Comparison of ENCODE assay signal across 8 mouse cellular contexts in the genomic region with DNA sequence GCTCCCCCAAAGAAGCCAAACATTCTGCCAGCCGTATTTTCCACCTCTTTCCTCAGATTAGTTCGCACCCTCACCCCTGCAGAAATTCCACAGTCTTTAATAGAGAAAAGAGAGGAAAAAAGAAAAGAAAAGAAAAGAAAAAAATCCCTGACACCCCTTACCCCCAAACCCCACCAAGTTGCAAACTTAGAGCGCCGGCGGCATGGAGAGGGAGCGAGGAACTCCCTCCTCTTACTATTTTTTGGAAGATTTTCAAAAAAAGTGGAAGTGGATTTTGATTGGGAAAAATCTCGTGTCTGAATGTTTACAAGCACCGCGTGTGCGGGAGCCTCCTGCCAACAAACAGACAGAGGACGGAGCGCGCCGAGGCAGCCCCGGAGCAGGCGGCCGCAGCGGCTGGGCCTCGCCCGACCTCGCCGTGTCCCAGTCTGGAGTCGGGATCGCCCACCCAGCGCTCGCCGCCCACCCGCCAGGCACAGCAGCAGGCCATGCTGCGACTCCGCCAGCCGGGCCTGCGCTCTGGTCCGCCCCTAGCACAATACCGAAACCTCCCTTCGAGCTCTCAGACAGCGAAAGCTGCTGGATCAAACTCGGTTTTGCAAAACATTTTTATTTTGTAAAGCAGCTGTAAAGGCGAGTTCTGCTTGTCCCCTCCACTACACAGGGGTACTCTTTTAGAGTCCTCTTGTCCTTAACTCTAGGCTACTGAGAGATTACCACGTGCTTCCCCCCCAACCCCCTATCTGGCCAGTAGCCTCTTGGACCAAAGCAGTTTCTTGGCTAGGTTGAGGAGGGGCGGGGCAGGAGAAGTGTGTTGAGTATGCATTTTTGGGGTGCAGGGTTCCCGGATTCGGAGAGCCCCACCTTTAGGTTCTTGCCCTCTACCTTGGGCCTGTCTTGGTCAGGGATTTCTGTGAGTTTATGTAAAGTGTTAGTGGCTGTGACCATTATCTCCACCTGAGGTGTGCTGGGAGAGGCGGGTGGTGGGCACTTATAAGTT. TPM values are rescaled to one million over a fixed set of nuclear protein-coding genes. Genes with fewer than 3 reads are reported as not detected.
DNase-seq lines count a peak whose midpoint lies in the region; ATAC-seq lines count a peak whose summit lies in the region.
"Had no signal": no experiment of that assay in that cellular context is flagged by ENCODE, and none has a peak within 500 bp of the region (broad histone marks: within the 10 kb centered on the region; RNA-seq: fewer than 3 reads in every experiment).

No protein-coding gene starts in this region.

- H3K36me3 ChIP-seq in embryonic facial prominence, embryonic 15.5 days, result no peaks in the 10 kb centered on the region
- no peaks in the 10 kb centered on the region for H3K36me3 ChIP-seq in limb, embryonic 12.5 days
- H3K36me3 ChIP-seq in midbrain, embryonic 13.5 days, result no peaks in the 10 kb centered on the region
- no peaks in the 10 kb centered on the region for H3K36me3 ChIP-seq in stomach, embryonic 14.5 days (ENCODE audit: control insufficient read depth, insufficient read depth, low read length)

- DNase-seq in CD4-positive helper T cell, adult 2 months (ENCODE audit: low read depth, low spot score), result peak; percentile 3
- DNase-seq in ES-CJ7 (ENCODE audit: low read depth, low spot score), result peak; percentile 60
- peak; percentile 53 for DNase-seq in heart, postnatal 4 days

- no peaks in the 10 kb centered on the region for H3K9me3 ChIP-seq in embryonic facial prominence, embryonic 15.5 days (replicated peaks)
- H3K9me3 ChIP-seq in limb, embryonic 12.5 days, result no peaks in the 10 kb centered on the region
- no peaks in the 10 kb centered on the region for H3K9me3 ChIP-seq in midbrain, embryonic 13.5 days
- no peaks in the 10 kb centered on the region for H3K9me3 ChIP-seq in stomach, embryonic 14.5 days (ENCODE audit: control insufficient read depth, low read depth, low read length)

- H3K27ac ChIP-seq in embryonic facial prominence, embryonic 15.5 days (replicated peaks), result peak overlapping the region; percentile 98
- H3K27ac ChIP-seq in limb, embryonic 12.5 days, result peak overlapping the region; percentile 98
- H3K27ac ChIP-seq in midbrain, embryonic 13.5 days, result peak overlapping the region; percentile 97
- peak overlapping the region; percentile 96 for H3K27ac ChIP-seq in stomach, embryonic 14.5 days (ENCODE audit: low read length)

- H3K4me2 ChIP-seq in embryonic facial prominence, embryonic 15.5 days (replicated peaks), result peak overlapping the region; percentile 95
- peak overlapping the region; percentile 94 for H3K4me2 ChIP-seq in limb, embryonic 12.5 days
- H3K4me2 ChIP-seq in midbrain, embryonic 13.5 days (replicated peaks), result peak overlapping the region; percentile 93
- peak overlapping the region; percentile 99 for H3K4me2 ChIP-seq in stomach, embryonic 14.5 days (replicated peaks; ENCODE audit: low read depth, low read length)

- peaks cover 25% of the 10 kb centered on the region for H3K4me1 ChIP-seq in embryonic facial prominence, embryonic 15.5 days
- H3K4me1 ChIP-seq in limb, embryonic 12.5 days (replicated peaks), result peaks cover 26% of the 10 kb centered on the region
- peaks cover 42% of the 10 kb centered on the region for H3K4me1 ChIP-seq in midbrain, embryonic 13.5 days (replicated peaks)
- H3K4me1 ChIP-seq in stomach, embryonic 14.5 days (ENCODE audit: control insufficient read depth, insufficient read depth, low read length), result peaks cover 17% of the 10 kb centered on the region

- no peaks in the 10 kb centered on the region for H3K27me3 ChIP-seq in embryonic facial prominence, embryonic 15.5 days
- no peaks in the 10 kb centered on the region for H3K27me3 ChIP-seq in limb, embryonic 12.5 days
- no peaks in the 10 kb centered on the region for H3K27me3 ChIP-seq in midbrain, embryonic 13.5 days
- H3K27me3 ChIP-seq in stomach, embryonic 14.5 days (ENCODE audit: control insufficient read depth, insufficient read depth, low read length), result no peaks in the 10 kb centered on the region

- under 1% methylated on average over 43 of the region's 43 CpGs for WGBS in embryonic facial prominence, embryonic 15.5 days
- WGBS in limb, embryonic 12.5 days, result under 1% methylated on average over 43 of the region's 43 CpGs
- WGBS in midbrain, embryonic 13.5 days, result under 1% methylated on average over 43 of the region's 43 CpGs
- under 1% methylated on average over 43 of the region's 43 CpGs for WGBS in stomach, embryonic 14.5 days

- peak overlapping the region; percentile 56 for H3K4me3 ChIP-seq in embryonic facial prominence, embryonic 15.5 days (replicated peaks)
- H3K4me3 ChIP-seq in limb, embryonic 12.5 days (replicated peaks), result peak overlapping the region; percentile 88
- peak overlapping the region; percentile 79 for H3K4me3 ChIP-seq in midbrain, embryonic 13.5 days (replicated peaks)
- H3K4me3 ChIP-seq in stomach, embryonic 14.5 days (ENCODE audit: low read depth, low read length), result peak overlapping the region; percentile 49

- ATAC-seq in embryonic facial prominence, embryonic 15.5 days (ENCODE audit: insufficient number of reproducible peaks, low FRiP score, low TSS enrichment, low read depth), result no peak
- ATAC-seq in limb, embryonic 12.5 days (ENCODE audit: insufficient number of reproducible peaks, insufficient read depth, low FRiP score, low TSS enrichment, low read depth), result no peak
- ATAC-seq in midbrain, embryonic 13.5 days, result no peak
- ATAC-seq in stomach, embryonic 14.5 days (ENCODE audit: insufficient number of reproducible peaks, insufficient read depth, low FRiP score, low read depth), result no peak

- peak overlapping the region; percentile 61 for H3K9ac ChIP-seq in embryonic facial prominence, embryonic 15.5 days
- H3K9ac ChIP-seq in limb, embryonic 12.5 days (replicated peaks), result peak overlapping the region; percentile 97
- peak overlapping the region; percentile 95 for H3K9ac ChIP-seq in midbrain, embryonic 13.5 days (replicated peaks)
- H3K9ac ChIP-seq in stomach, embryonic 14.5 days (replicated peaks; ENCODE audit: low read depth, low read length), result peak overlapping the region; percentile 63

RNA-seq across cellular contexts. Expression of a gene that starts 1.8 kb away (rescaled TPM):
- polyA plus RNA-seq in embryonic facial prominence, embryonic 15.5 days (2015; fragmentation: Nextera tagmentation; extraction: Ambion mirVana), result 41.7 and 43.0 TPM in 2 replicates
- total RNA-seq in heart, postnatal 4 days (2021), result 10 to 100 TPM in 1 of 2 experiments, 1 to 10 TPM in 1; 8.4 to 10.3 TPM
- polyA plus RNA-seq in limb, embryonic 12.5 days (2016; fragmentation: Nextera tagmentation; extraction: Ambion mirVana), result 103 and 109 TPM in 2 replicates
- polyA plus RNA-seq in midbrain, embryonic 13.5 days (2015; fragmentation: Nextera tagmentation; extraction: Ambion mirVana), result 97.6 and 102 TPM in 2 replicates
- polyA plus RNA-seq in stomach, embryonic 14.5 days (2014; fragmentation: Nextera tagmentation; extraction: Ambion mirVana), result 40.0 and 40.8 TPM in 2 replicates

RNA-seq across cellular contexts. Expression of a gene that starts 4.8 kb away (rescaled TPM):
- not detected in 2 replicates for polyA plus RNA-seq in embryonic facial prominence, embryonic 15.5 days (2015; fragmentation: Nextera tagmentation; extraction: Ambion mirVana)
- total RNA-seq in heart, postnatal 4 days (2021), result not detected
- polyA plus RNA-seq in limb, embryonic 12.5 days (2016; fragmentation: Nextera tagmentation; extraction: Ambion mirVana), result not detected in 2 replicates
- polyA plus RNA-seq in midbrain, embryonic 13.5 days (2015; fragmentation: Nextera tagmentation; extraction: Ambion mirVana), result not detected in 2 replicates
- polyA plus RNA-seq in stomach, embryonic 14.5 days (2014; fragmentation: Nextera tagmentation; extraction: Ambion mirVana), result not detected in 2 replicates
- total RNA-seq: gastrocnemius, adult 8-10 months had no signal

Comparison
In these comparisons a context has a peak if more than half of its experiments do, and no peak if none do; other contexts are left out.
1. DNase-seq: peak in every context shown above with its lines; median percentile 60 in ES-CJ7; 53 in heart, postnatal 4 days; 3 in CD4-positive helper T cell, adult 2 months.